Mouse (Mus musculus): ENCODE data around the gene Ampd3. TPM values are rescaled to one million over a fixed set of nuclear protein-coding genes. Genes with fewer than 3 reads are reported as not detected.

Gene Ampd3
- 4.9 and 5.7 TPM in 2 replicates for polyA plus RNA-seq (2016; fragmentation: Nextera tagmentation; extraction: Ambion mirVana)

GRCm38 (mm10) chr7:110768001-110768400 is at the start of gene Ampd3:
TSS of gene Ampd3 (plus strand) at chr7:110768206.
- Histone ChIP-seq H3K9me3 (no peaks in the 10 kb centered on the region), H3K27ac (peak within 1 kb of the TSS; percentile 88), H3K36me3 (no peaks in the 10 kb centered on the region), H3K4me1 (peaks cover 38% of the 10 kb centered on the region), H3K27me3 (ENCODE audit: insufficient read depth, poor library complexity, severe bottlenecking) (peaks cover 42% of the 10 kb centered on the region), H3K4me3 (peak within 1 kb of the TSS; percentile 79)
- DNase-seq (ENCODE audit: low spot score) = no peak
- 16% methylated on average over 16 of the region's 16 CpGs for WGBS

GRCm38 (mm10) chr7:110718505-110718904 is 49.5 kb upstream of the Ampd3 start:
- WGBS = 72% methylated on average over 6 of the region's 6 CpGs
- peaks cover 6% of the 10 kb centered on the region; the same call in 1 of the 2 replicates for H3K4me1 ChIP-seq
- DNase-seq (ENCODE audit: low spot score) = no peak
- peak overlapping the region; percentile 59; the same call in 1 of the 2 replicates for H3K27ac ChIP-seq
- H3K27me3 ChIP-seq (ENCODE audit: insufficient read depth, poor library complexity, severe bottlenecking) = no peaks in the 10 kb centered on the region
- H3K4me3 ChIP-seq = no peak overlapping the region
- no peaks in the 10 kb centered on the region for H3K9me3 ChIP-seq
- no peaks in the 10 kb centered on the region for H3K36me3 ChIP-seq

DNA sequence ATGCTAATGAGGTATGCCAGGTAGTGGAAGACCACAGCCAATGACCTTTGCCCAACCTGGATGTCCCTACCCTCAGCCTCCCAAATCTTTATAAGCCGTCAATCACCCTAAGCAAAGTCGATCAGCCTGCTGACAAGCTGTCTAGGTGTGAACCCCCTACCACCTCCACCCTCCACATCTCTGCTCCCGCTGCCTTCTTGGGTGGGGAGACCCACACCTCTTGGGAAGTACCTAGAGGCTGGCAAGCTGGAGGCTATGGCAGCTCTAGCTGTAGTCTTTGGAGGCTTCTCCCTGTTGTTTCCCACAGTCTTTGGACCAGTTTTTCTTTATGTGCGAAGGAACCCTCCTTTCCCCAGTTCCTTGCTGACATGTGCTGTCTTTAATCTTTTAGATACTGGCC is 48.1 kb upstream of the Ampd3 start:
- Histone ChIP-seq H3K27ac (no peak overlapping the region), H3K4me3 (no peak overlapping the region), H3K36me3 (no peaks in the 10 kb centered on the region), H3K9me3 (no peaks in the 10 kb centered on the region), H3K27me3 (ENCODE audit: insufficient read depth, poor library complexity, severe bottlenecking) (no peaks in the 10 kb centered on the region), H3K4me1 (peaks cover 6% of the 10 kb centered on the region; the same call in 1 of the 2 replicates)
- DNase-seq (ENCODE audit: low spot score) = no peak
- WGBS = 60% methylated on average over 4 of the region's 4 CpGs

DNA sequence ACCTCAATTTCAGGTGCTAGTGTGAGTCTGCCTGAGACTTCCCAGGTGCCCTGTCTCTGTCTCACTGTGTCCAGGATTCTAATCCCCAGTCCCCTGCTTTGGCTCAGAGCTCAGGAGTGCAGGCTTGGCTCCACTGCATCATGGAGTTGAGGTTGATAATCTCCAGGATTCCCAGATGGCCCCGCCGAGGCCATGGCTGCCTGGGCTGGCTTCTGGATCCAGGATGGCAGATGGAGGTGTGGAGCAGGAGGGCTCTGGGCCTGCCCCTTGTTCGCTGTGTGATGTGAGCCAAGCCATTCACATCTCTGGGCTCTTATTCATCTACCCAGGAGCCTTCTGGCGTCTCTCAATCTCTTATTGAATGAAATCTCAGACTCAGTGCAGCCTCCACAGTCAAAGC is 45.8 kb upstream of the Ampd3 start:
- Histone ChIP-seq H3K4me3 (no peak overlapping the region), H3K36me3 (no peaks in the 10 kb centered on the region), H3K4me1 (peaks cover 6% of the 10 kb centered on the region; the same call in 1 of the 2 replicates), H3K9me3 (no peaks in the 10 kb centered on the region), H3K27me3 (ENCODE audit: insufficient read depth, poor library complexity, severe bottlenecking) (no peaks in the 10 kb centered on the region), H3K27ac (no peak overlapping the region)
- no peak for DNase-seq (ENCODE audit: low spot score)
- 75% methylated on average over 4 of the region's 4 CpGs for WGBS

GRCm38 (mm10) chr7:110727049-110727448 is 41.0 kb upstream of the Ampd3 start:
- no peak for DNase-seq (ENCODE audit: low spot score)
- WGBS = 24% methylated on average over 2 of the region's 2 CpGs
- H3K27me3 ChIP-seq (ENCODE audit: insufficient read depth, poor library complexity, severe bottlenecking) = no peaks in the 10 kb centered on the region
- no peak overlapping the region for H3K27ac ChIP-seq
- H3K9me3 ChIP-seq = no peaks in the 10 kb centered on the region
- H3K36me3 ChIP-seq = no peaks in the 10 kb centered on the region
- peaks cover 10% of the 10 kb centered on the region for H3K4me1 ChIP-seq
- no peak overlapping the region for H3K4me3 ChIP-seq

GRCm38 (mm10) chr7:110728876-110729275 is 39.1 kb upstream of the Ampd3 start:
- Histone ChIP-seq H3K4me3 (no peak overlapping the region), H3K36me3 (no peaks in the 10 kb centered on the region), H3K4me1 (peaks cover 10% of the 10 kb centered on the region), H3K9me3 (no peaks in the 10 kb centered on the region), H3K27me3 (ENCODE audit: insufficient read depth, poor library complexity, severe bottlenecking) (no peaks in the 10 kb centered on the region), H3K27ac (no peak overlapping the region)
- DNase-seq (ENCODE audit: low spot score) = no peak
- WGBS = 56% methylated on average over 3 of the region's 3 CpGs

DNA sequence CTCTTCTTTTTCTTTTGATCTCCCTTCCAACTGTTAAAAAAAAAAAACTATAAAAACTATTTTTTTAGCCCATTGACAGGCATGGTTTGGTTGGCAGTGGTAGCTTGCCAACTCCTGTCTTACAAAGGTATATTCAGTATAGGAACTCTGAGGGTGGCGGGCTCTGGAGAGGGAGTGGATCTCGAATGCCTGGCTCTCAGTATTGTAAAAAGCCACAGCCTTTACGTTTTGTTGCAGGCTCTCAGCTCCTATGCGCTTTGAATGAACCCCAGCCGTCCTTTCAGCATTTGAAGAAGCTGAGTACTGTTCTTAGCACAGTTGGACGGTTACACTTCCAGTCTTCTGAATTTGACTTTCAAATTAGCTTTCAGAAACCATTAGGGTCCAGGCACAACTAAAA is 38.7 kb upstream of the Ampd3 start:
- no peak for DNase-seq (ENCODE audit: low spot score)
- H3K27me3 ChIP-seq (ENCODE audit: insufficient read depth, poor library complexity, severe bottlenecking) = no peaks in the 10 kb centered on the region
- H3K36me3 ChIP-seq = no peaks in the 10 kb centered on the region
- H3K4me1 ChIP-seq = peaks cover 10% of the 10 kb centered on the region
- H3K4me3 ChIP-seq = no peak overlapping the region
- H3K9me3 ChIP-seq = no peaks in the 10 kb centered on the region
- WGBS = 76% methylated on average over 6 of the region's 6 CpGs
- H3K27ac ChIP-seq = no peak overlapping the region

DNA sequence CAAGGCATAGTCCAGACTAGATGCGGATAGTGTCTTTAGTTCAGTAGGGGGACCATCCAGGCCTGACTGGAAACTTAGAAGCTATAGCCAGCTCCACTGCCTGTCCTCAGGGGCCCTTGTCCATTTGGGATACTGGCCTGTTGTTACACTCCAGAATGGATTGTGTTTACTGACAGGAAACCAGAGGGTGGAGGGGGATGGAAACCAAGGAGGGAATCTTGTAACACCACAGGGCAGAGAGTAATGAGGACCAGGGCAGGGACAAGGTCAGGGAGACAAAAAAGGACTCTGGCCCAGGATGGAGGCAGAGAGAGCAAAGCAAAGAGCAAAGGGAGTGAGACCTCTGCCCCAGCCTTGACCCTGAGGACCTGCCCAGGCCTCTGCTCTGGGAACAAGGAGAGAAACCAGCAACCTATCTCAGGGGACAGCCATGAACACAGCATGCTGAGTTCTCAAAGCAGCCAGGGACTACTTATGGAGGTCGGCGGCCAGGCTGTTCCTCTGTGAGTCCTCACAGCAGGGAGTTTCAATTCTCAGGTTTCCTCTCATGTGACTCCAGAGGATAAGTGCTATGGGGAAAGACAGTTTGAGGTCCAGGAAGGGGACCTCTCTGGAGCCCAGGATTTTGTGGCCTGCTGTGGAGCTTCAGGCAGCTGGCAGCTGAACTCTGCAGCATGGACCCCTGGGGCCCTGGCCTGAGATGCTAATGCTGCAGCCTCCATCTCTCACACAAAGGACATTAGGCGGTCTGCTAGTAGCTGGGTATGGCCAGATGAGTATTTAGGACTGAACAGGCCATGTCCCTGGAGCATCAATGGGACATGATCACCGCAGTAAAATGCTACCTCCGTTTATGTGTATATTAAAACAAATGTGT is 36.7 kb upstream of the Ampd3 start:
- H3K4me3 ChIP-seq = no peak overlapping the region
- no peaks in the 10 kb centered on the region for H3K27me3 ChIP-seq (ENCODE audit: insufficient read depth, poor library complexity, severe bottlenecking)
- peaks cover 10% of the 10 kb centered on the region for H3K4me1 ChIP-seq
- no peaks in the 10 kb centered on the region for H3K9me3 ChIP-seq
- peak overlapping the region; percentile 53; the same call in 1 of the 2 replicates for H3K27ac ChIP-seq
- 62% methylated on average over 6 of the region's 6 CpGs for WGBS
- H3K36me3 ChIP-seq = no peaks in the 10 kb centered on the region
- DNase-seq (ENCODE audit: low spot score) = no peak

DNA sequence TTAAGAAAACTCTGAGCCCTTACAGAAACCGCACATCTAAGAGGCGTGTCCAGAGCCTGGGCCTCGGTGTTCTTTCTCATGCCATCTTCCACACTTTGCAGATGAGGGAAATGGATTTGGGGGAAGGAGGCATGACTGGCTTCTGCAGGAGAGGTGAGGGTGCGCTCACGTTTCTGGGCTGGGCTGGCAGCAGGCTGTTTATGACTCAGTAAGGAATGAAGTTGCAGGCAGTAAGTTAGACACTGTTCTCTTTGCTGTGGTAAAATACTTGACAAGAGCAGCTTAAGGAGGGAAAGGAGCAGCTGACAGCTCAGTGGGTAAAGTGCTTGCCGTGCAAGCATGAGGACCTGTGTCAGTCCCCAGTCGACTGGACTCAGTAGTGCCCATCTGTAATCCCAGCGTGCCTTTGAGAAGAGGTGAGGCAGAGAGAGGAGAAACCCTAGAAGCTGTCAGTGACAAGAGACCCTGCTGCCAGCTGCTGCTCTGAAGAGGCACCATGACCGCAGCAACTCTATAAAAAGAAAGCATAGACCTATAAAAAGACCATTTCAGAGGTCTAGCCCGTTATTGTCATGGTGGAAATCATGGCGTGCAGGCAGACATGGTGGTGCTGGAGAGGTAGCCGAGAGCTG is 35.9 kb upstream of the Ampd3 start:
- Histone ChIP-seq H3K4me1 (peaks cover 10% of the 10 kb centered on the region), H3K36me3 (no peaks in the 10 kb centered on the region), H3K4me3 (no peak overlapping the region), H3K27ac (no peak overlapping the region), H3K9me3 (no peaks in the 10 kb centered on the region), H3K27me3 (ENCODE audit: insufficient read depth, poor library complexity, severe bottlenecking) (no peaks in the 10 kb centered on the region)
- WGBS = 76% methylated on average over 12 of the region's 12 CpGs
- no peak for DNase-seq (ENCODE audit: low spot score)

DNA sequence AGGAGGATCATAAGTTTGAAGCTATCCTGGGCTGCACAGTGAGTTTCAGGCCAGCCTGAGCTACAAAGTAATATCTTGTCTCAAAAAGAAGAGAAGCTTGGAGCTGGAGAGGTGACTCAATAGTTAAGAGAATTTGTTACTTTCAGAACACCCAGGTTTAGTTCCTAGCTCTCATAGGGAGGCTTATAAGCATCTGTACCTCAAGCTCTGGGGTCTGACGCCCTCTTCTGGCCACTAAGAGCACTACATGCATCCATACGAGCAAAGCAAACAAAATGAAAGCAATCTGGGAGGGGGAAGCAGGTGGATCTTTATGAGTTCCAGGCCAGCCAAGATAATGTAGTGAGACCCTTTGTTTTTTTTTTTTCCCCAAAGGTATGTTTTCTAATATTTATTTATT is 31.1 kb upstream of the Ampd3 start:
- Histone ChIP-seq H3K27me3 (ENCODE audit: insufficient read depth, poor library complexity, severe bottlenecking) (no peaks in the 10 kb centered on the region), H3K36me3 (no peaks in the 10 kb centered on the region), H3K4me3 (no peak overlapping the region), H3K27ac (no peak overlapping the region), H3K4me1 (0 out of 2 replicates have a peak, but pooled peaks cover 4% of the 10 kb centered on the region), H3K9me3 (no peaks in the 10 kb centered on the region)
- 49% methylated on average over 2 of the region's 2 CpGs for WGBS
- no peak for DNase-seq (ENCODE audit: low spot score)

GRCm38 (mm10) chr7:110739764-110740163 is 28.2 kb upstream of the Ampd3 start:
- H3K4me1 ChIP-seq = 0 out of 2 replicates have a peak, but pooled peaks cover 4% of the 10 kb centered on the region
- no peak for DNase-seq (ENCODE audit: low spot score)
- no peak overlapping the region for H3K27ac ChIP-seq
- H3K9me3 ChIP-seq = no peaks in the 10 kb centered on the region
- WGBS = 35% methylated on average over 5 of the region's 5 CpGs
- no peaks in the 10 kb centered on the region for H3K27me3 ChIP-seq (ENCODE audit: insufficient read depth, poor library complexity, severe bottlenecking)
- no peaks in the 10 kb centered on the region for H3K36me3 ChIP-seq
- no peak overlapping the region for H3K4me3 ChIP-seq

DNA sequence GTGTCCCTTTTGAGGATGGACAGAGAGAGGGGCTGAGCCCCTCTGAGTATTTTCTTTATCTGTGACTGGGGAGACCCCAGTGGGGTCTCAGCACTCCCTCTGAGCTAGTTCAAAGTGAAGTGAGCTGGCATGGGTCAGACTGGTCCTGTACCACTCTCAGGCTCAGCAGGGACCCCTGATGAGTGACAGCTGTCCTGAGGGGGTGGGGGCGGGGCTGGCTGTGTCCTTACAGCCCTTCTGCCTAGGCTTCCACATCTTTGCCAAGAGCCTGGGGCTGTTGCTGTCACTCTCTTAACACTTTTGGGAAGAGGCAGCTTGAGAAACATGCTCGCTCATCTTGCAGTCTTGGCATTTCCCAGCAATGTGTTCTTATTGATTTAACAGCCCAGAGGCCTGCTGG is 27.8 kb upstream of the Ampd3 start:
- 0 out of 2 replicates have a peak, but pooled peaks cover 4% of the 10 kb centered on the region for H3K4me1 ChIP-seq
- no peaks in the 10 kb centered on the region for H3K9me3 ChIP-seq
- no peaks in the 10 kb centered on the region for H3K27me3 ChIP-seq (ENCODE audit: insufficient read depth, poor library complexity, severe bottlenecking)
- no peaks in the 10 kb centered on the region for H3K36me3 ChIP-seq
- WGBS = 28% methylated on average over 2 of the region's 2 CpGs
- H3K4me3 ChIP-seq = no peak overlapping the region
- no peak overlapping the region for H3K27ac ChIP-seq
- no peak for DNase-seq (ENCODE audit: low spot score)

GRCm38 (mm10) chr7:110742022-110742421 is 26.0 kb upstream of the Ampd3 start:
- 85% methylated on average over 5 of the region's 5 CpGs for WGBS
- H3K4me1 ChIP-seq = 0 out of 2 replicates have a peak, but pooled peaks cover 4% of the 10 kb centered on the region

More at GRCm38 (mm10) chr7:110742022-110742421, 26.0 kb upstream of the Ampd3 start:
- Histone ChIP-seq H3K4me3 (no peak overlapping the region), H3K36me3 (no peaks in the 10 kb centered on the region), H3K27me3 (ENCODE audit: insufficient read depth, poor library complexity, severe bottlenecking) (no peaks in the 10 kb centered on the region), H3K9me3 (no peaks in the 10 kb centered on the region), H3K27ac (no peak overlapping the region)
- DNase-seq (ENCODE audit: low spot score) = no peak
